Mouse (Mus musculus): ENCODE results near the gene Ankrd24. TPM values are rescaled to one million over a fixed set of nuclear protein-coding genes. Genes with fewer than 3 reads are reported as not detected.

Gene Ankrd24
- total RNA-seq (2022) = 10 to 100 TPM in 1 of 4 experiments, 1 to 10 TPM in 3; 7.3 to 12.4 (median 8.5) TPM

DNA sequence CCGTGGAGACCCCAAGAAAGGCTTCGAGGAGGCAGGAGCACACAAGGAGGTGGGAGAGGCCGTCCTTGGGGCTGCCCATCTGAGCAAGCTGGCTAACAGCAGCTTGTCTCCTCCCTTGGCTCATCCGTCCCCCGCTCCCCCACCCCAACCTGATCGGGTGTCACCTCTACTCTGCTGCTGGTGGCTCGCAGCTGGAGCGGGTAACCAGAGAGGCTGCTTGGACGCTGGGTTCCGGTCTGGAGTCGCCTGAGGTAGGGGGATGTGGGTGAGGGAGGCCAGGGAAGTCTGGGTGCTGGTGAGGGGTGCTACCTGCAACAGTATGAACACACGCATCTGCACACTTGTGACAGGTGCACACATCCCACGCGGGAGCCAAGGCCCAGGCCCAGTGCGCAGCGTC, at the start of gene Ankrd24:
Gene Ankrd24 (plus strand): TSS at position 151 of the 400 bp plus-strand sequence.
- DNase-seq (ENCODE audit: low spot score) = no peak

DNA sequence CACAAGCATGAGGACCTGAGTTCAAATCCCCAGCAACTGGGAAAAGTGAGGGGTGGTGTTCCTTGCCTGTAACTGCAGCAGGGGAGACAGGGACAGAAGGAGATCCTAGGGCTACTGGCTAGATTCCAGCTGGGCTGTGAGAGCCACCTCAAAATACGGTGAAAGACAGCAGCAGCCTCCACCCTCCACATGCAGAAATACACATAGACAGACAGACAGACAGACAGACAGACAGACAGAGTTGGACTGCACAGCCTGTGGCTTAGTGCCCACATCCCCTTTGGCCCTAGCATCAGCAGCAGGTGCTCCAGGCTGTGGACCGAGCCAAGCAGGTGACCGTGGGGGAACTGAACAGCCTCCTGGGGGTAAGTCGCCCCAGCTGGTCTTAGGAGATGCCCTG, 48.4 kb upstream of the Ankrd24 start:
- DNase-seq (ENCODE audit: low spot score) = no peak

- no peak for DNase-seq (ENCODE audit: low spot score)
These were observed 47.8 kb upstream of the Ankrd24 start for GRCm38 (mm10) chr10:81580441-81581070.

DNA sequence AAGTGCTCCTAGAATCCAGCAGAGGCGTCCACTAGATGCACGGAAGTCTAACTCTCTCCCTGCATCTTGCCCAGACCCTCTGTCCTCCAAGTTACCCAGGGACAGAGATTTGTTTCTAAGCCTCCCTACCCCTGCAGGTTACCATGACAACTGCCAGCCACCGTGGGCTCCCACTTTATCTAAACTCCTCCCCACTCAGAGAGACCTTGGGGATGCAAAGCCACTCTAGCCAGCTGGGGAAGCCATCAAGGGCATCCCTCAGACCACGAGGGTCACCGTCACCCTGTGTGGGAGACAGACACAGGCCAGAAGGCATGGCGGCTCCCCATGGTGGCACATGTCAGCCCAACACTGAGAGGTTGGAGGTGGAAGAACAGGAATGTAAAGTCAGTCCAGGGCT, 45.0 kb upstream of the Ankrd24 start:
- no peak for DNase-seq (ENCODE audit: low spot score)

GRCm38 (mm10) chr10:81588739-81589138, 39.6 kb upstream of the Ankrd24 start:
- no peak for DNase-seq (ENCODE audit: low spot score)

DNA sequence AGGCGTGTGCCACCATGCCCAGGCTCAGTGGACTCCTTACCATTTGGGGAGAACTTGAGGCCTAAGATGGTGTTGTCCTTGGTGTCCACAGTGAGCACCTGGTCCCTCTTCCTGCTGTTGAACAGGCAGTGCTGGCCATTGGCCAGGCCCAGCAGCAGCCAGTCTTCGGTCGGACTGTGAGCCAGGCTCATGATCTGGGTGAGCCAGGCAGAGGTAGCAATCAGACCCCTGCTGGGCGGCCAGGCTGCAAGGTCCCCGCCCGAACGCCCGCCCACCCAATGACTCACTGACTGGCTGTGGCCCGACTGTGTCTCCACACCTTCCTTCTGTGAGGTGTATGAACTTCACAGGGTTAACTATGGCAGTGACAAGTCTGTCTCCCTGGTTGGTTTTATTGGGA, 36.5 kb upstream of the Ankrd24 start:
- DNase-seq (ENCODE audit: low spot score) = no peak

DNA sequence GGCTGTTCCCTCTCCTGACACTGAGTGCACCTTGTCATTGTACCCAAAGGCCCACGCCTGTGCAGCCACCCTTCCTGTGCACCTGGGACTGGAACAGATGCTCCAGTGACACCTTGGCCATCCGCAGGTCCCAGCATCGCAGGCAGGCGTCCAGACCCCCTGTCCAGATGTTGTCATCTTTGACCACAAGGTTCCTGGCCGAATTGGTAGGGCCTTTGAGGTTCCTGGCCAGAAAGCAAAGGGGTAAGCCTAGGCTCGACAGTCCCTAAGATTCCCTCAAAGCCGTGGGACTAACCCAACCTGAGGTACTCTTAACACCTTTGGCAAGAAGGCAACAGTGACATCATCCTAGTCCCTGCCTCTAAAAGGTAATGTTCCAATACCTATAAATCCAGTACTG, 35.7 kb upstream of the Ankrd24 start:
- DNase-seq (ENCODE audit: low spot score) = no peak

GRCm38 (mm10) chr10:81593223-81593622, 35.1 kb upstream of the Ankrd24 start:
- DNase-seq (ENCODE audit: low spot score) = no peak

GRCm38 (mm10) chr10:81593935-81594334, 34.4 kb upstream of the Ankrd24 start:
- no peak for DNase-seq (ENCODE audit: low spot score)

GRCm38 (mm10) chr10:81595599-81595998, 32.7 kb upstream of the Ankrd24 start:
- no peak for DNase-seq (ENCODE audit: low spot score)

- DNase-seq (ENCODE audit: low spot score) = no peak
These were observed 31.7 kb upstream of the Ankrd24 start for GRCm38 (mm10) chr10:81596611-81597010.

GRCm38 (mm10) chr10:81597137-81597950, 31.0 kb upstream of the Ankrd24 start:
- DNase-seq (ENCODE audit: low spot score) = no peak

DNA sequence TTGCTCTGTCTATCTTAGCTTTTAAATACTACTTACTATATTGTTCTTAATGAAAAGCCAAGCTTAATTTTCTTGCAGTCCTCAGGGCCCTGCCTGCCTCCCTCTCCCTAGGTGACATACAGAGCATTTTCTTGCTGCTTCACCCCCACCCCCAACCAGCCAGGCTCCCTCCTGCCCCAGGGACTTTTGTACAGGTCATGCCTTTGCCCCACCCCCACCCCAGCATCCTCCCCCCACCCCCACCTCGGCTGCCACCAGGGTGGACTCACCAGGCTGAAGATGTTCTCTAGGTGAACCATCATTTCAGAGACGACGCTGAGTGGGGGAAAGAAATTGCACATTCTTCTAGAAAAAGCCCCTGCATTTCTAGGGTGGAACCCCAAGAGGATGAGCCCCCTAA, 30.0 kb upstream of the Ankrd24 start:
- no peak for DNase-seq (ENCODE audit: low spot score)

- no peak for DNase-seq (ENCODE audit: low spot score)
These were observed 29.5 kb upstream of the Ankrd24 start for GRCm38 (mm10) chr10:81598871-81599270.

- DNase-seq (ENCODE audit: low spot score) = no peak
These were observed 28.7 kb upstream of the Ankrd24 start for GRCm38 (mm10) chr10:81599630-81600029.

DNA sequence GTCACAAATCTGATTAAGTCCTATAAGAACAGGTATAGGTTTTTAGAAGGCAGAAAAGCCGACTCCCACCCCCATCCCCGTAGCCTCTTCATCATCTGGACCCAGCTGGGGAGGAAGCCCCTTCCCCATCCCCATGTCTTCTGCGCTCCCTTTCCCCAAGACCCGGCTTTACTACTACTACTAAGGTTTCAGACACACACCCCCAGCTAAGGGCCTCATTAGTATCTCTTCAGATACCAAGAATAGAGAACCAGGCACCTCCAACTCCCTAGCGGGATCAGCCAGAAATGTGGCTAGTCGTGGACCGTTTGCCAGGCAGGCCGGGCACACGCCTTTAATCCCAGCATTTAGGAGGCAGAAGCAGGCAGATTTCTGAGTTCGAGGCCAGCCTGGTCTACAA, 28.2 kb upstream of the Ankrd24 start:
- no peak for DNase-seq (ENCODE audit: low spot score)

DNA sequence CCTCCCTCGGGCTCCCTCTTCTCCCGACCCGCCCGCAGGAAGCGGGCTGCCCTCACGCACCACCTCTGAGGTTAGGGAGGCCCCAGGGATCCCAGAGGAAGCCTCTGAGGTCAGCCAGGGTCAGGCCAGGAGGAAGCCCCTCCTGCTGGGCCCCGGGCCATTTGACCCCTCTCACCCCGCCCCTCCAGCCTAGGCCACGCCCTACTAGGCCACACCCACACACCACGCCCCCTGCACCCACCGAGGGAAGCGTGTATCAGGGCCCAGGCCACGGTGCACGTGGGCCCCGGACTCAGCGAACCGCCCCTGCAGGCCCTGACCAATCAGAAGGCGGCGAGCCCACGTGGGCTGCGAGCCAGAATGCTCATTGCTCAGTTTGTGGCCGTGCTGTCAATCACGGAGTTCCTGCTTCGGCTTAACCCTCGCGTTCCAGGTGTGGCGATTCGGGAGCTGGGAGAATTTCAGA, 27.6 kb upstream of the Ankrd24 start, which contains the start of gene Tle6:
Gene Tle6 (minus strand): TSS at position 336 of the 466 bp plus-strand sequence.
- DNase-seq (ENCODE audit: low spot score) = peak; percentile 92

DNA sequence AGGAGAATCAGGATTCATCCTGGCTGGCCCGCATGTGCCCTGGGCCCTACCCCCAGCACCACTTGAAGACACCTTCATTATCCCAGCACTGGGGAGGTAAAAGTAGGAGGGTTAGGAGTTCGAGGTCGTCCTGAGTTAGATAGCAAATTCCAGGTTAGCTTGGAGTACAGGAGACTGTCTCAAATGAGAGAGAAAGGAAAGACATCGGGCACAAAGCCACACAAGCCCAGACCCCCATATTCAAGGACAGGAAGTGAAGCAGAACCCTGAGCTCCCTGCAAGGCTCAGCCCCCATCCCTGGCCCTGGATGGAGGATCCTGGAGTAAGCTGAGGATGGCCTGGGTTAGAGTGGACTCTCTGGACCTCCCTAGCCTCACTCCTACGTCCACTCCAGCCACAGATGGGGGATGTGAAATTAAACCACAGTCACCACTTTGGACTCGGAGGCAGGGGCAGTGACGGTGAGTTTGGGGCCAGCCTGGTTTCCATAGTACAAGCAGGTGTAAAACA, 26.9 kb upstream of the Ankrd24 start:
- no peak for DNase-seq (ENCODE audit: low spot score)

DNA sequence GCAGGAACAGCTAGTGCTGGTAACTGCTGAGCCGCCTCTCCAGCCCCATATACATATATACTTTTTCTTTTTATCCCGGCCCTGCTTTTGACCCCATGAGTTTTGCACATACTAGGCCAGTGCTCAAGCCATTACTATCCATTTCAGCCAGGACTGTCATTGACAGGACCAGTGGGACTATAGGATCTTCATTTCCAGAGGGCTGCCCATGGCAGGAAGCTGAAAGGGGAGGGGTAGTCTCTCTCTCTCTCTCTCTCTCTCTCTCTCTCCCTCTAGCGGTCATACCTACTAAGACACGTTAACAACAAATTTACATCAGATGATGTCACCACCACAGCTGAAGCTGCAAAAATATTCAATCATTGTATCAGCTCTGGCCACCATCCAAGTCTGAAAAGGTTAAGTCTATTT, 25.6 kb upstream of the Ankrd24 start:
- peak; percentile 47 for DNase-seq (ENCODE audit: low spot score)

DNA sequence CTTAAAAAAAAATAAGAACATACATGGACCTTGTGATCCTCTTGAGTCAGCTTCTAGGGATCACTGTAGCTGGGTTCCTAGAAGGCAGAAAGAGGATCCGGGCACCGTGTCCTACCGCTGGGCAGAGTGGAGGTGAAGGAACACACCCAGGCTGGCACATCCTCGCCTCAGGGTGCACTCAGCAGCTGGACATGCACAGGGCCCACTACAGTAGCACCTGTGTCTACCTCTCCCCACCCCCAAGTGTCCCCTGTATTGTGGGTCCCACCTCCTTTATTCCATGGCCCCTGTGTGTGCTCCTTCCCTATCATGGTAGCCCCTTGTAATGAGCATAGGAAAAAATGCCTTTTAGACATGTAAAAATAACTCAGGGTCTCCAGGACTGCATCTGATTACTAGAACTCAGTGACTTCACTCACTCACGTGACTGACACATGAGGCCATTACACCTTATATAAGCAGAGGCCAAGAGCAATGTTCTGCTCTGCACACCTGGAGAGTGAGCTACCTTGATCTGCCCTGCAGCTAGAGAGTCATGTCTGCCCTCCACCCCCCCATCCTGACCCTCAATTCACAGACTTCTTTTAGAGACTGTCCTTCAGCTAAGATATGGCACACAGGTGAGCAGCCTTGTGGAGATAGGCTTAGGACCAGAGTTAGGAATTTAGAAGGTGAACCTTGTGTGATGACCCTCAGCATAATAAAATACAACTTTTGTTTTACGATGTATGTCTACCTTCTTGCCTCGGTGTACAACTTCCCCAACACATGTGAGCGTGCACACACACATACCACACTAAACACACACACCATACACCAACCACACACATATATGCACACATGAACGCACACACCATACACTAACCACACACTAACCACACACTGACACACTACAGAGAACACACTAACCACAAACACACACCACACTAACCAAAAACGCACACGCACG, 24.0 kb upstream of the Ankrd24 start:
- no peak for DNase-seq (ENCODE audit: low spot score)

GRCm38 (mm10) chr10:81604968-81605665, 23.2 kb upstream of the Ankrd24 start:
- DNase-seq (ENCODE audit: low spot score) = peak; percentile 90

Measured in heart, adult 8-10 months (tissue).